Mouse (Mus musculus): ENCODE data around the gene Mybpc2.

The Mybpc2 gene

GRCm38 (mm10) chr7:44456302-44456701 lies 68.2 kb downstream of the Mybpc2 start:
- in situ Hi-C loops (cut with MboI; ENCODE audit: unreplicated experiment in 2 of 2): loop anchor here in 1 of 2 experiments (25.0 kb wide), 1 partner anchor 769 kb away; the partner anchor contains the start of gene Klk14

- in situ Hi-C loops (cut with MboI; ENCODE audit: unreplicated experiment in 2 of 2): loop anchor here in 1 of 2 experiments (25.0 kb wide), 1 partner anchor 766 kb away; the partner anchor contains the start of gene Klk14
Measured at GRCm38 (mm10) chr7:44453256-44453655, 71.2 kb downstream of the Mybpc2 start.
